Mouse (Mus musculus) monocyte, adult 2 months (primary cell): ENCODE measurements around the gene Mapk9.

Source experiments
- DNase-seq, 2 experiments: peaks; one replicate each; pipeline ENCODE4 v3.0.0; 2022; ENCODE audit warnings: low spot score in 2 of 2, low read depth in 1 of 2

Mapk9 gene

DNA sequence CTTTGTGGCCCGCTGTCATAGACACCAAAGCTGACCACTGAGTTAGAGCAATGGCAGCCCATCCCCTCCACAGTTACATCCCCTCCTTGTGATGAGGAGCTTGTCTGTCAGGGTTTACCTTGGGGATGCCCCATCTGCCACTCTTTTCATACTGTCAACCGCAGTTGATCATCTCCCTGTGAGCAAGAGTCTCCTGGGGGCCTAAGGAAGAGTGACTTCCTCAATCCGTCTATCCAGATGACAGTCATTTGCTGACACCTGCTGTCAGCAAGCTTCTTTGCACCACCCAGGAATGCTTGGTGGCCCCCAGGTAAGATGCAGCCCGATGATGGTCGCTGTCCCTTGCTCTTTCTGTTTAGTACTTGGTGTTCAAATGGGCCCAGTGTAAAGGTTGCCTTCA is 41.9 kb downstream of the Mapk9 start:
- DNase-seq: no peak

DNA sequence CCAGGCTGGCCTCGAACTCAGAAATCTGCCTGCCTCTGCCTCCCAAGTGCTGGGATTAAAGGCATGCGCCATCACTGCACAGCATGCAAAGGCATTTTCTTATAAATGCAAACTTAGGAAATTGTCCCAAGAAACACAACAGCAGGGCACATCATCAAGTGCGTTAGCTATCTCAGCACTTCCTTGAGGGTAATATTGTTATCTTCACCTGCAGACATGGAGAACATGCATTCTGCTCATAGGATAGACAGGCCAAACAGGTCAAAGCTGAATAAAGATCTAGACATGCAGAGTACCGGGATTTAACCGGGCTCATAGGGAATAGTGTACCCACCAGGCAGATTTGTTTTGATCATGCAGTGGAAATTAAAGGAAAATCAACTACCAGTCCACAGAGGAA is 45.4 kb downstream of the Mapk9 start:
- DNase-seq: no peak

DNA sequence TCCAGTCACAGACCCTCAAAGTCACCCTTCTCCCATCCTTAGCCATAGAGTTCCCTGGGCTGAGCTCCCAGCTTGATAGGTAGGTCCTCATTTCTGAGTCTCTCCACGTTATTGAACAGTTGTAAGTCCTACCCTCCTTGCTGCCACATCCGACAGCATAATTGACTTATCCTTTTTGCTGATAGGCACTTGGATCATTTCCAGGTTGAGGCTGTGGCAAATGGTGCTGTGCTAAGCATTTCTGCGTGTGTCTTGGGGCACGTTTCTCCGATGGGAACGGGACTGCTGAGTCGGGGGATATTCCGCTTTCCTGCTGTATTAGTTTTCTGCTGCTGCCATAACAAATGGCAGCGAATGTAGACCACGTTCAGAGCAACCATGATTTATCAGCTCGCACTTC is 47.3 kb downstream of the Mapk9 start:
- no peak for DNase-seq

DNA sequence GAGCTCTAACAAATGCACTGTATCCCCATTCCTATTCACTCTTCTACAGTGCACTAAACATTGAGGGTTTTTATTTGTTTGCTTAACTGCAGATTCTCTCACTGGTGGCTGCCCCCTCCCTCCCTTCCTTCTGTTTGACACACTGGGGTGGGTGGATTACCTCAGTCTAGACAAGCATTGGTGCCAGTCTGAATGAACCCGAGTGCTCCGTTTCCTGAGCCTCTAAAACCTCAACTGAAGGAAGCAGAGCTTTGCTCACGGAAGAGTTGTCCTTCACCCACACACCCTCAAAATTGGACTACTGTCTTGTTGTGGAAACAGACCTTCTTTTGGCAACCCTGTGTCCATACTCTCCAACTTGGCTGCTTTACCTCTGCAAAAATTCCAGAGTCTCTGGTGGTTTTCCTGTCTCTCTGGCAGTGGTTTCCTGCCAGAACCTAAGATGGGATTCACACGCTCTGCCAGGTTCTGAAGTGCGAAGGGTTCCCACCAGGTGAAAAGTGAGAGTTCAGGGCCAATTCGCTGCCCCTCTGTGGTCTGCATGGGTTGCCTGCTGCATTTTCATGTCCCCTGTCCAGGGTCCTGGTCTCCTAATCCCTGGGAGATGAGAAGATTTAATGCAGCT is 49.5 kb downstream of the Mapk9 start:
- no peak for DNase-seq

DNA sequence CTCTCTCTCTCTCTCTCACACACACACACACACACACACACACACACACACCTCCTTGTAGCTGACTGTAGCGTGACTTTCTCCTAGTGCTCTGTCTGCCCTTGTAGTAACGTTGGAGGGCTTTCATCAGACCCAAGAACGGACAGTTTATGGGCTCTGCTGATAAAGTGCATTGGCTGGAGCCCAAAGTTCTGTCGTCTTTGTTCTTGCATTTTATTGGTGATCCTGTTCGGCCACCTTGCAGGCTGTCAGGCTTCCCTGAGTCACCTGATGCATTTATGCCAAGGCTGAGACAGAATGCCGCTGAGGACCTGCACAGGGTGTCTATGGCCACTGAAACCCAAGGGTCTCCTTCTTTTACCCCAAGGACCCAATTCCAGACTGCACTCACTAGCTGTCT is 53.5 kb downstream of the Mapk9 start:
- DNase-seq: no peak

DNA sequence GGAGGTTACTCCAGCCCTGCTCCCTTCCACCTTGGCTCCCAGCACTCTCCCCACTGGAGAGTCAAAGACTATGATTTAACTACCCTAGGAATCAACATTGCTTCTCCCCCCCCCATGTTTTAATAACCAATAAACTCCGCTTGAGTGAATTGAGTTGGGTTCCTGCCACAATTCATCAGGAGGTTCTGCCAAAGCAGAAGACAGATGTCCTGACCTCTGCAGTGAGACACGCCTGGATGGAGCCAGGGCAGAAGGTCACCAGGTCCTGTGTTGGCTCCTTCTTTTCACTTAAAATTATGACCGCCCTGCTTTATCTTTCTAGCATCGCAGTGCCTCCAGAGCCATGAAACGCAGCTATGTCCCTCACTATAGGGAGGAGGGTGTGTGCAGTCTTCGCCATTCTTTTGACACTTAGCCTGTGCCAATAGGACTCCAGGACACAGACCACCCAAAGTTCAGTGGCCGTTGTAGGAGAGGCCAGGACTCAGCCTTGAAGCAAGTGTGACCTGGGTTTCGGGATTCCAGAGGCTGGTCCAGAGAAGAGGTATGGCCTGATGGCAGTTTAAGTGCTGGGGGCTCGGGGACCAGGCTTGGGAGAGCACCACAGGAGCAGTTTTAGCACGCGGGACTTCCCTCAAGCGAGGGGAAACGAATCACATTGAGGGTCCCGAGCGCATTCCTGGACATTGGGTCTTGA is 54.6 kb downstream of the Mapk9 start:
- no peak for DNase-seq

DNA sequence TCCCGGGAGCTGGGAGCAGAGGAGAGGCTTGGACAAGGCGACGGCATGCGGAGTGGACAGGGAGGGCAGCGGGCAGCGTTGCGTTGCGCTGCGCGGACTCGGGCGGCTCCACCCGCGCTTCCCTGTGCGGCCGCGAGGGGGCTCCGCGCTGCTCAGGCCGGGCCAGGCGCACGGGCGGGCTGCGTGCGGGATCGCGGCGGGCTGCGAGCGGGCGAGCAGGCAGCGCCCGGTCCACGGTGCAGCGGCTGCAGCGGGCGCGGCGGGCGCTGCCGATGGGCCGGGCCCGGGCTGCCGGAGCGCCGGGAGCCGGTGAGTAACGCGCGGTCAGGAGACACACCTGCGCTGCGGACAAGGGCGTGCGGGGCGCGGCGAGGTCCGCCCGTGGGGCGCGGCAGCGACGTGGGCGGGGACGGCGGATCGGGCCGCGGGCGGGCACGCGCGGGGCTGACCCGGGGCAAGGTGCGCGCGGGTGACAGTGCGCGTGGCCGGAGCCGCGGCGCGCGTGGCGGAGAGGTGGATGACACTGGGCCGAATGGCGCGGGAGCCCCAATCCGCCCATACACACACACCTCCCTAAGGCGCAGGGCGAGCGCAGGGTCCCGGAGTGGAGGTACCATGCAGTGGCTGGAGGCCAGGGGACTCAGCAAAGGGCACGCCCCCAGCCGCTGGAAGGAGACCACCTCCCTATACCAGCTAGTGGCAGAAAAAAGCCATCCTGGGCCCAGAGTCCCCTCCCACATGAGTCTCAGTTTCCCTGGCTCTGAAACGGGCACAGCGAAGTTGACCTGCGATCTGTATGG is 55.3 kb downstream of the Mapk9 start, which contains the start of gene Rasgef1c:
Rasgef1c (plus strand) TSS at position 177 of the 800 bp plus-strand sequence.
- peak; percentile 18 to 35 for DNase-seq

DNA sequence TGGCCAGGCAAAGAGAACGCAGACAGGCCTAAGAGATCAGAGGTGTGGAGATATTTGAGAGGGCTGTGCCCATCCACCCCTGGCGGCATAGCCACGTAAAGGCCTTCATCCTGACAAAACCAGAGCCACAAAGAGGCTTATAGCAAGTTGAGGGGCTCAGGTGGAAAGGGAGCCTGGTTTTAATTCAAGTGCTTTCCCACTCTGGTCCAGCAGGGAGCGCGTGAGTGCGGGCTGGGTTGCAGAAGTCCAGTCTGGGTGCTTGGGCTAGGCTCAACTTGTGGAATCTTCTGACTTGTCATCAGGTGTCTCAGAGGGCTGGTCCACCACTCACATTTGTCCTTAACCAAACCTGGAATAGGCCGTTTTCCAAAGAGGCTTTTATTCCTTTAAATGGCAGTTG is 56.8 kb downstream of the Mapk9 start:
- peak in 1 of 2 experiments; percentile 43 for DNase-seq

DNA sequence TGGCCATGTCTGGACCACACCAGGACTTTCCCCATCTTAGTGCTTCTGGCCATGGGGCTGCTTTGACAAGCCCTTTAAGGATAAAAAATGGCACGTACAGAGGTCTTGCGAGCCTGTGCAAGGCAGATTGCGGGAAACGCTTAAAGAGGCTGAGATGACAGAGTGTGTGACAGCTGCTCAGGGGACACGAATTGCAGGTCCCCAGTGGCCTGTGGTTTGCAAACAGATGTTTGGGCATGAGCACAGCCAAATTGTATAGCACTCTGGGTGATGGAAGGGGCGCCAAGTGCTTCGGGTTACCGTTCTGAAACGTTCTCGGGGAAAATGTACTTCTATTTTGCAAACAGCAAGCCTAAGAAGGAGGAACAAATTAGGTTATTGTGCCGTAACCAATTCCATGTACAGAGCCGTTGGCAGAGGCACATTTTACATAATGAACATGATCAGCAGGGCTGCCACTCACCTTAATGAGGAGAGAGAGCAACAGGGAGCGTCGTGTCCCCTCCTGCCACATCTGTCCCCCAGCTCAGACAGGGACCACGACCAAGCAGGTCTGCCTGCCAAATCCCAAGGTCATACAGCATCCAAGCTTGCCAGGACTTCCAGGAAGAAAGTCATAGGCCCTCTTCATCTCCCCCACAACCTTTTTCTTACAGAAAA is 72.1 kb downstream of the Mapk9 start:
- DNase-seq: no peak

DNA sequence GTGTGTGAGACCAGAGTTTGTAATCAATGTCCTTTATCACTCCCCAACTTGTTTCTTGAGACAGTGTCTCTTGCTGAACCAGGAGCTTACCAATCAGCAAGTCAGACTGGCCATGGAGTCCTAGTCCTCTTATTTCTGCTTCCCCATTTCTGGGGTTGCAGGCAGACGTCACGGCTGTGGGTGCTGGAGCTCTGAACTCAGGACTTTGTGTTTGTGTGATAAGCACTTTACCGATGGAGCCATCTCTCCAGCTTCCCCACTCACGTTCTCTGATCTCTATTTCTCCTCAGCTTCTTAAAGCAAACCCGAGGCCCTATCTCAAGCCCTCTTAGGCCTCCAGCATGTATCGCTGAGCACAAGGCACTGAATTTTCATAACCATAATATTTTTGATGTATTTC is 72.8 kb downstream of the Mapk9 start:
- DNase-seq: no peak

DNA sequence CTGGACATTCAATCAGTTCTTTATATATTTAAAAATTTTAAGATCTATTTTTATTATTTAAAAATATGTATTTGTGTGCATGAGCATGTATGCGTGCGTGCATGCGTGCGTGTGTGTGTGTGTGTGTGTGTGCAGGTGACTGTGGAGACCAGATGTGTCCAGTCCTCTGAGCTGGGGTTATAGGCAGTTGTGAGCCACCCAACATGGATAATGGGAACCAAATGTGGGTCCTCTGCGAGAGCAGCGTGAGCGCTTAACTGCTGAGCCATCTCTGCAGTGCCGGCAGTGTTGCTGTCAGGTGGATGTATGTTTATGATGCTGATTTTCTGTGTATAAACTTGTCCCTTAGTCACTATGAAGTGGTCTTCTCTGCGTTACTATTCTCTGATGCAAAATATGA is 77.0 kb downstream of the Mapk9 start:
- DNase-seq: no peak

DNA sequence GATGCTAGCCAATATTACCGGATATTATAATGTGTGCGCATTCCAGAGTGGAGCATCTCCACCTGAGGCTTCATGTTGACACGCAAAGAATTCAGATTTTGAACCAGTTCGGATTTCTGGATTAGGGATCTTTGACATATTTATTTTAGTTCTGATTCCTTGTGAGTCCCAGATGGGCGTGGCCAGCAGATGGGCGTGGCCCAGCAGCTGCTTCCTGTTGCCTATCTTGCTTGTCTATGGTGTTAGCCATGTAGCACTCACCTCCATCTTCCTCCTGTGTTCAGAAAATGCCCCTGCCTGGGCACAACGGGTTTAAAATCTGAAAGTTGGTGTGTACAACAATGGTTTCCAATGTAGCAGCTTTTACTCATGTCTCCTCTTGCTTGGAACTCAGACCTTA is 79.6 kb downstream of the Mapk9 start:
- DNase-seq: no peak

DNA sequence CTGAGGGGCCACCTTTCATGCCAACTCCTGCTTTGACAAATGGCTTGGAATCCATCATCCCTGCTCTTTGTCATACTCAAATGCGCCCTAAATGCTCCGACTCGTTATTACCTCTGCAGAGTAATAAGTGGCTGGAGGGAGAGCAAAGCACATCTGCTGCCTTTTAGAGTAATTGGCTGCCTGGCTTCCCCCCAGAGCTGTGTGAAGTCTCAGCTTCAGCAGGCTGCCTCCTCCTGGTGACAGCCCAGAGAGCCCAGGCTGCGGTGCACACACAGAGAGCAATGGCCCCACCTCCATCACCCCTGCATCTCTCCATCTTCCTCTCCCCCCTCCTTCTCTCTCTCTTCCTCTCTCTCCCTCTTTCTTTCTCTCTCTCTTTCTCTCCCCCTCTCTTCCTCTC is 80.6 kb downstream of the Mapk9 start:
- DNase-seq: no peak

DNA sequence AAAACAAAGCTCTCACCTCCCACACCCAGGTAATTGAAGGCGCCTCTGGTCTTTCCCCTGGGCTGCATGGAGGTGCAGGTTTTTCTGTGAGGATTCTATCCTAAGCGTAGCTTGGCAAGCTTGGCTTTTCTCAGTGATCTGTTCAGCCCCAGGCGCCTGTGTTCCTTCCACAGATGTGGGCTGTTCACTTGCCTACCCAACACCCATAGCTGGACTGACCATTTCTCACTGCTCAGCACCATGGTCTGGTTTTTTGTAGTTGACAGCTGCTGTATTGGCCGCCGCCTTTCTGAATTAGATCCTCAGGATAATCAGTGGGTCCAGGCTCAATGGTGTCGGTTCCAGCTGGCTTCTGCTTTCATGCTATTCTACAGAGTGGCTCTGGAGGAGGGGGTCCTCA is 81.1 kb downstream of the Mapk9 start:
- DNase-seq: no peak

DNA sequence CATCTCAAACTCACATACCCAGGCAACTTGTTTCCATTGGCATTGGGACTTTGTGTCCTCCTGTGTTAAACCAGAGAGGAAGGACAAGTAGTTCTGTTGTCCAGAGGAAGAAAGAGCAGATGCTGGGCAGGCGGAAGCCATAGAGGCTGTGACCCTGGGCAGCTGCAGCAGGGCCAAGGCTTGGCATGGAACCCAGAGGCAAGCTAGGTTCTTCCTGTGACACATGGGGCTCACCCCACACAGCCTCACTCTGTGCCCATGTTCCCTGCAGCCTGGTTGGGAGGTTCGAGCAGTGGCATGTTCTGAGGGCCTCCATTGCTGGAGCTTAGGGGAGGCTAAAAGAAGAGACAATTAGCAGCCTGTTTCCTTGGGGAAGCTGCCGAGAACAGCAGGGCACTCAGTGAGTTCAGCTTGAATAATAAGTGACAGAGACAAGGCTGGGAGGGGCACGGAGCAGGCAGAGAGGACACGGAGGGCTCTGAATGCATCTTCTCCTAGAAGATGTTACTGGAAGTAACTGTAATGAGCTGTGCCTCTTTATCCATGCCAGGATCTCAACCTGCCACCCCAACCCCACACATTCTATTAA is 84.6 kb downstream of the Mapk9 start:
- no peak for DNase-seq

DNA sequence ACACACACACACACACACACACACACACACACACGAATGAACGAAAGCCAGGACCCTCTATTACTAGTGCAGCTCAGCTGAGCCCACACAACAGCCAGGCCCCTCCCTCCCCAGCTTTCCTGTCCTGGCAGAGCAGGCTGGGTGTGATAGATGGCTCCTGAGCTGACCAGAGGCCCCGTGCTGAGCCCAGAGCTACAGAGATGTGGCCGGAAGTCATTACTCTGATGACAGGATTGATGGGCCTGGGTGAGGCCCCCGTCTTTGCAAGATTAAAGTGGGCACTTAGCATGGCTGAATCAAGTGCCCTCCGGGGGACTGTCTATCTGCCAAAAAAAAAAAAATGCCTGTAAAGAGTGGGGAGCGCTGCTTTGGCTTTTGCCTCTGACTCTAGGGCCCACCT is 85.3 kb downstream of the Mapk9 start:
- no peak for DNase-seq

DNA sequence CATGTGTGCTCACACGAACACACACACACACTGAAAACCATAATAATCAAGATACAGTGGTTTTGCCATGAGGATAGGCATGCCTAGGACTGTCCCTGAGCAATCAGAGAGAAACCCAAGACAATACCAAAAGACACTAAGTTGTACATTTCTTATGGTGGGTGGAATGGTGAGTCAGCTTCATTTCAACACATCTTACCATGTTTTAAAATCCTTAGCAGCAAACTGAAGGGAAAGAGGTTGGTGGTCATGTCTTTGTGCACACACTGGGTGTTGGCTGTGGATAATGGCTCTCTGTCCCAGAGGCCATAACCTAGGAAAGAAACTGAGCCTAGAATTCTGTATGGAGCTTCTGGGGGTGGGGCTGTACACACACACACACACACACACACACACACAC is 87.3 kb downstream of the Mapk9 start:
- DNase-seq: no peak

DNA sequence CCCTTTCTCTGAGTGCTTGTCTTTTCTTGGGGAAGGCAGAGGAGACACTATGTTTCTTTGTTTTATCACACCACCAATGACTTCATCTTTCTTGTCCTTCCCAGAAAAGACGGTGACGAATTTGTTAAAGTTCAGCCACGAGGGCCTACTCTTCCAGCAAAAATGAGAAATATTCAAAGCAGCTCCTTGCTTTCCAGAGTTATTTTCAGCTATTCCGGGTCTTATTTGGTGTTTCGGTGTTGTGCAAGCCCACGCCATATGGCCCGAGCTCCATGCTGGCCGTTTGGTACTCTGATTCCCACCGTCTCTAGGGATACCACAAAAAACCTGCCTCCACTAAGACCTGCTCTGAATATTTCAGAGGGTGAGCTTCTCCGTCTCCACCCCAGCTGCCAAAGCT is 87.8 kb downstream of the Mapk9 start:
- no peak for DNase-seq
